In the genomic region with DNA sequence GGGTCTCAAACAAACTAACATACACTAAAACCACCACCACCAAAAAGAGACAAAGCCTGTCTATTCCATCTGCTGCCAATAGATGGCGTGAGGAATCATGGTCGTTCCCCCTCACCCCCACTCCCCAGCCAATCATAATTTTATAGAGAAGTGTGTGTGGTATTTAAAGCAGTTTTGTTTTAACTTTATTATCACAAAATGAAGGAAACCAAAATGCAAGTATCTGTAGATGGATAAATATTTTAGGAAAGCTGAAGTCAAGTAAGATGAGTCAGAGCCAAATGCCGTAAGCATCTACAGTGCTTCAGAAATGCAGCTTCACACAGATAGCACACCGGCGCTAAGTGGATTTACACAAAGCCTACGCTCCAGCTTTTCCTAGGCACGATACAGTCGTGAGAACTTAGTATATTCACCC, we compare ENCODE assay signal across 9 mouse cellular contexts.
DNase-seq lines count a peak whose midpoint lies in the region; ATAC-seq and TF ChIP-seq lines count a peak whose summit lies in the region.
"Had no signal": no experiment of that assay in that cellular context is flagged by ENCODE, and none has a peak within 500 bp of the region (broad histone marks: within the 10 kb centered on the region; RNA-seq: fewer than 3 reads in every experiment).

No protein-coding gene starts in this region.

- no peak for TF ChIP-seq EP300 in ES-Bruce4 (IDR thresholded peaks at IDR 0.05; ENCODE audit: insufficient read depth, low read depth, low read length)
- TF ChIP-seq EP300 in heart, postnatal 0 days (IDR thresholded peaks at IDR 0.05; ENCODE audit: low read depth) = no peak

- H3K4me3 ChIP-seq in kidney, embryonic 14.5 days (ENCODE audit: low read length) = no peak overlapping the region
- no peak overlapping the region for H3K4me3 ChIP-seq in ES-Bruce4 (ENCODE audit: low read depth, low read length)
- no peak overlapping the region for H3K4me3 ChIP-seq in heart, postnatal 0 days (ENCODE audit: low read depth, low read length)
- H3K4me3 ChIP-seq in midbrain, embryonic 14.5 days (replicated peaks; ENCODE audit: low read depth, low read length) = no peak overlapping the region

- H3K27ac ChIP-seq in kidney, embryonic 14.5 days (ENCODE audit: low read depth, low read length) = no peak overlapping the region
- no peak overlapping the region for H3K27ac ChIP-seq in ES-Bruce4 (ENCODE audit: insufficient read depth, low read length)
- no peak overlapping the region for H3K27ac ChIP-seq in heart, postnatal 0 days (ENCODE audit: low read depth)
- H3K27ac ChIP-seq in midbrain, embryonic 14.5 days (replicated peaks; ENCODE audit: low read depth, low read length) = peak overlapping the region; percentile 91

- no peak overlapping the region for H3K4me2 ChIP-seq in kidney, embryonic 14.5 days (replicated peaks; ENCODE audit: low read depth, low read length)
- H3K4me2 ChIP-seq in heart, postnatal 0 days (ENCODE audit: low read depth, low read length) = peak overlapping the region; percentile 55
- peak overlapping the region; percentile 59 for H3K4me2 ChIP-seq in midbrain, embryonic 14.5 days (ENCODE audit: low read length)

- peak; percentile 13 for DNase-seq in kidney, postnatal 14 days
- peak; percentile 69 to 71 for DNase-seq in cerebellum, postnatal 14 days
- peak; percentile 23 for DNase-seq in heart, postnatal 0 days (ENCODE audit: low spot score)
- DNase-seq in midbrain, embryonic 14.5 days = peak; percentile 84
- no peak for DNase-seq in ovary, postnatal 10 days (ENCODE audit: low spot score)

- peak; percentile 47 for TF ChIP-seq CTCF in ES-Bruce4 (IDR thresholded peaks at IDR 0.05; ENCODE audit: low read depth, low read length)
- TF ChIP-seq CTCF in heart, postnatal 0 days (IDR thresholded peaks at IDR 0.05; ENCODE audit: low read depth) = peak; percentile 56

- no peaks in the 10 kb centered on the region for H3K36me3 ChIP-seq in kidney, embryonic 14.5 days (ENCODE audit: control insufficient read depth, insufficient read depth, low read length)
- H3K36me3 ChIP-seq in ES-Bruce4 (ENCODE audit: control insufficient read depth, insufficient read depth, low read length, poor library complexity, severe bottlenecking) = no peaks in the 10 kb centered on the region
- no peaks in the 10 kb centered on the region for H3K36me3 ChIP-seq in heart, postnatal 0 days (replicated peaks; ENCODE audit: control insufficient read depth, insufficient read depth, low read length)
- no peaks in the 10 kb centered on the region for H3K36me3 ChIP-seq in midbrain, embryonic 14.5 days (ENCODE audit: control insufficient read depth, insufficient read depth, low read length)
- H3K36me3 ChIP-seq: limb, embryonic 15.5 days had no signal

- 32% methylated on average over 8 of the region's 8 CpGs for WGBS in kidney, embryonic 14.5 days
- WGBS in heart, postnatal 0 days = 13% methylated on average over 8 of the region's 8 CpGs
- WGBS in midbrain, embryonic 14.5 days = 12% methylated on average over 8 of the region's 8 CpGs

- no peaks in the 10 kb centered on the region for H3K9me3 ChIP-seq in kidney, embryonic 14.5 days (ENCODE audit: control insufficient read depth, low read length)
- H3K9me3 ChIP-seq in ES-Bruce4 (replicated peaks; ENCODE audit: control insufficient read depth, insufficient read depth, low read length, poor library complexity, severe bottlenecking) = no peaks in the 10 kb centered on the region
- H3K9me3 ChIP-seq in heart, postnatal 0 days (replicated peaks; ENCODE audit: control insufficient read depth, low read length) = no peaks in the 10 kb centered on the region
- no peaks in the 10 kb centered on the region for H3K9me3 ChIP-seq in midbrain, embryonic 14.5 days (ENCODE audit: control insufficient read depth, low read length)
- H3K9me3 ChIP-seq: limb, embryonic 15.5 days had no signal

- H3K4me1 ChIP-seq in kidney, embryonic 14.5 days (ENCODE audit: control insufficient read depth, insufficient read depth, low read length) = no peaks in the 10 kb centered on the region
- no peaks in the 10 kb centered on the region for H3K4me1 ChIP-seq in ES-Bruce4 (ENCODE audit: control insufficient read depth, insufficient read depth, low read length)
- H3K4me1 ChIP-seq in heart, postnatal 0 days (ENCODE audit: control insufficient read depth, insufficient read depth) = 0 out of 2 replicates have a peak, but pooled peaks cover 10% of the 10 kb centered on the region
- H3K4me1 ChIP-seq in midbrain, embryonic 14.5 days (ENCODE audit: control insufficient read depth, insufficient read depth, low read length) = peaks cover 18% of the 10 kb centered on the region

- no peaks in the 10 kb centered on the region for H3K27me3 ChIP-seq in kidney, embryonic 14.5 days (ENCODE audit: control insufficient read depth, insufficient read depth, low read length)
- no peaks in the 10 kb centered on the region for H3K27me3 ChIP-seq in ES-Bruce4 (ENCODE audit: control insufficient read depth, insufficient read depth, low read length, poor library complexity, severe bottlenecking)
- no peaks in the 10 kb centered on the region for H3K27me3 ChIP-seq in heart, postnatal 0 days (ENCODE audit: control insufficient read depth, insufficient read depth, low read length)
- H3K27me3 ChIP-seq in midbrain, embryonic 14.5 days (ENCODE audit: control insufficient read depth, insufficient read depth, low read length) = no peaks in the 10 kb centered on the region
- H3K27me3 ChIP-seq: limb, embryonic 15.5 days had no signal

- no peak overlapping the region for H3K9ac ChIP-seq in kidney, embryonic 14.5 days (ENCODE audit: low read depth, low read length)
- no peak overlapping the region for H3K9ac ChIP-seq in ES-Bruce4 (ENCODE audit: low read depth, poor library complexity, severe bottlenecking)
- H3K9ac ChIP-seq in heart, postnatal 0 days (replicated peaks; ENCODE audit: low read depth, low read length) = no peak overlapping the region
- no peak overlapping the region for H3K9ac ChIP-seq in midbrain, embryonic 14.5 days (replicated peaks; ENCODE audit: low read length)
- H3K9ac ChIP-seq: limb, embryonic 15.5 days had no signal

- no peak for ATAC-seq in kidney, embryonic 14.5 days (ENCODE audit: low FRiP score, low TSS enrichment)
- ATAC-seq in heart, postnatal 0 days (ENCODE audit: insufficient read depth, low read depth) = no peak
- no peak for ATAC-seq in midbrain, embryonic 14.5 days (ENCODE audit: low FRiP score, low TSS enrichment)
- ATAC-seq in erythroblast, adult 5-6 weeks (replicated peaks; ENCODE audit: low FRiP score, poor library complexity, severe bottlenecking) = no peak

- no peak for TF ChIP-seq POLR2A in ES-Bruce4 (IDR thresholded peaks at IDR 0.05; ENCODE audit: insufficient read depth, low read length)
